Mouse (Mus musculus): ENCODE measurements around the gene Plcb2. TPM values are rescaled to one million over a fixed set of nuclear protein-coding genes. Genes with fewer than 3 reads are reported as not detected.

The Plcb2 gene
- total and polyA plus RNA-seq, 3 experiments = 6.4 to 21.2 TPM; not detected in 1

- peaks cover 0 to 11% of the 10 kb centered on the region in 2 experiments; a peak in 3 of 4 replicates for H3K4me1 ChIP-seq (ENCODE audit: control insufficient read depth in 1 of 2, insufficient read depth in 2 of 2, low read length in 2 of 2)
- peaks cover 3 to 11% of the 10 kb centered on the region in 2 experiments; a peak in 3 of 4 replicates for H3K36me3 ChIP-seq (ENCODE audit: control insufficient read depth in 1 of 2, insufficient read depth in 2 of 2, low read length in 2 of 2)
- peak overlapping the region; percentile 65 to 98 for H3K4me3 ChIP-seq (ENCODE audit: control insufficient read depth in 1 of 2, insufficient read depth in 1 of 2, low read depth in 2 of 2, low read length in 2 of 2)
- no peaks in the 10 kb centered on the region for H3K9me3 ChIP-seq (replicated peaks; ENCODE audit: insufficient read depth, low read length)
- no peaks in the 10 kb centered on the region for H3K27me3 ChIP-seq (ENCODE audit: control insufficient read depth in 1 of 2, insufficient read depth in 2 of 2, low read length in 2 of 2)
- H3K9ac ChIP-seq (ENCODE audit: control insufficient read depth, low read depth, low read length, poor library complexity, severe bottlenecking) = peak overlapping the region; percentile 81
- peak overlapping the region; percentile 33 for H3K27ac ChIP-seq (ENCODE audit: control insufficient read depth, low read depth, low read length)
- DNase-seq (ENCODE audit: low read depth, low spot score) = peak; percentile 76
- peaks cover 25% of the 10 kb centered on the region for H3K79me2 ChIP-seq (ENCODE audit: control insufficient read depth, insufficient read depth, low read length, poor library complexity)
- TF ChIP-seq POLR2A (IDR thresholded peaks at IDR 0.05; ENCODE audit: control insufficient read depth in 1 of 2, insufficient read depth in 1 of 2, low read depth in 1 of 2, low read length in 2 of 2, poor library complexity in 1 of 2) (no peak), SIN3A (IDR thresholded peaks at IDR 0.05; ENCODE audit: low read length) (peak; percentile 64; the same call in 1 of the 2 replicates), MAFK (IDR thresholded peaks at IDR 0.05; ENCODE audit: borderline replicate concordance, low read depth, low read length) (no peak), MXI1 (IDR thresholded peaks at IDR 0.05; ENCODE audit: low read depth, low read length) (peak; percentile 28; the same call in 1 of the 2 replicates), SMC3 (IDR thresholded peaks at IDR 0.05; ENCODE audit: low read depth, low read length) (no peak), CTCF (IDR thresholded peaks at IDR 0.05 in 2 of 3, conservative IDR thresholded peaks at IDR 0.05 in 1 of 3; ENCODE audit: control insufficient read depth in 1 of 3, insufficient read depth in 1 of 3, low read depth in 2 of 3, low read length in 3 of 3, poor library complexity in 1 of 3, severe bottlenecking in 1 of 3) (peak in 1 of 3 experiments; percentile 1; a peak in 1 of 6 replicates), E2F4 (IDR thresholded peaks at IDR 0.05; ENCODE audit: borderline replicate concordance, low read depth, low read length) (no peak), TCF12 (IDR thresholded peaks at IDR 0.05; ENCODE audit: low read depth, low read length) (0 out of 2 replicates have a peak, but pooled peaks have one; percentile 12), HCFC1 (IDR thresholded peaks at IDR 0.05; ENCODE audit: low read depth, low read length) (peak; percentile 19; the same call in 1 of the 2 replicates), NELFE (IDR thresholded peaks at IDR 0.05; ENCODE audit: low read depth, low read length) (no peak), ELF1 (IDR thresholded peaks at IDR 0.05; ENCODE audit: low read depth, low read length) (no peak), UBTF (IDR thresholded peaks at IDR 0.05; ENCODE audit: borderline replicate concordance, insufficient read depth, low read depth, low read length) (0 out of 2 replicates have a peak, but pooled peaks have one; percentile 41), CHD1 (IDR thresholded peaks at IDR 0.05; ENCODE audit: low read depth, low read length) (no peak), TAL1 (IDR thresholded peaks at IDR 0.05; ENCODE audit: low read length) (no peak)
Observed at GRCm38 (mm10) chr2:118745915-118746901, 18.0 kb upstream of the Plcb2 start.

GRCm38 (mm10) chr2:118745232-118745884 is 17.1 kb upstream of the Plcb2 start, which contains the start of gene Inafm2:
Gene Inafm2, plus strand, starts transcription at chr2:118745758.
- peaks cover 2 to 13% of the 10 kb centered on the region in 2 experiments for H3K4me1 ChIP-seq (ENCODE audit: control insufficient read depth in 1 of 2, insufficient read depth in 2 of 2, low read length in 2 of 2)
- peak; percentile 95 for DNase-seq (ENCODE audit: low read depth, low spot score)
- H3K9ac ChIP-seq (ENCODE audit: control insufficient read depth, low read depth, low read length, poor library complexity, severe bottlenecking) = peak within 1 kb of the TSS; percentile 81
- peaks cover 25% of the 10 kb centered on the region for H3K79me2 ChIP-seq (ENCODE audit: control insufficient read depth, insufficient read depth, low read length, poor library complexity)
- H3K9me3 ChIP-seq (replicated peaks; ENCODE audit: insufficient read depth, low read length) = no peaks in the 10 kb centered on the region
- H3K27ac ChIP-seq (ENCODE audit: control insufficient read depth, low read depth, low read length) = peak within 1 kb of the TSS; percentile 33
- peak within 1 kb of the TSS; percentile 65 to 98 for H3K4me3 ChIP-seq (ENCODE audit: control insufficient read depth in 1 of 2, insufficient read depth in 1 of 2, low read depth in 2 of 2, low read length in 2 of 2)
- peaks cover 3 to 13% of the 10 kb centered on the region in 2 experiments; a peak in 3 of 4 replicates for H3K36me3 ChIP-seq (ENCODE audit: control insufficient read depth in 1 of 2, insufficient read depth in 2 of 2, low read length in 2 of 2)
- H3K27me3 ChIP-seq (ENCODE audit: control insufficient read depth in 1 of 2, insufficient read depth in 2 of 2, low read length in 2 of 2) = no peaks in the 10 kb centered on the region
- TF ChIP-seq SIN3A (IDR thresholded peaks at IDR 0.05; ENCODE audit: low read length) (peak; percentile 100), SMC3 (IDR thresholded peaks at IDR 0.05; ENCODE audit: low read depth, low read length) (no peak), NELFE (IDR thresholded peaks at IDR 0.05; ENCODE audit: low read depth, low read length) (peak; percentile 68), TAL1 (IDR thresholded peaks at IDR 0.05; ENCODE audit: low read length) (no peak), CHD2 (IDR thresholded peaks at IDR 0.05; ENCODE audit: low read length) (no peak), ZMIZ1 (IDR thresholded peaks at IDR 0.05; ENCODE audit: low read depth, low read length) (peak; percentile 72), EP300 (IDR thresholded peaks at IDR 0.05; ENCODE audit: low read depth in 1 of 2, low read length in 2 of 2) (0 out of 4 replicates have a peak, but pooled peaks of 1 of the 2 experiments have one; percentile 9), RAD21 (IDR thresholded peaks at IDR 0.05; ENCODE audit: low read depth, low read length) (no peak), ETS1 (IDR thresholded peaks at IDR 0.05; ENCODE audit: low read depth, low read length) (no peak), POLR2A (IDR thresholded peaks at IDR 0.05; ENCODE audit: control insufficient read depth in 1 of 2, insufficient read depth in 1 of 2, low read depth in 1 of 2, low read length in 2 of 2, poor library complexity in 1 of 2) (peak; percentile 54 to 60; a peak in 2 of 4 replicates), JUND (IDR thresholded peaks at IDR 0.05; ENCODE audit: low read depth, low read length) (no peak), ZC3H11A (IDR thresholded peaks at IDR 0.05; ENCODE audit: low read depth, low read length) (peak; percentile 93), ELF1 (IDR thresholded peaks at IDR 0.05; ENCODE audit: low read depth, low read length) (peak; percentile 99), UBTF (IDR thresholded peaks at IDR 0.05; ENCODE audit: borderline replicate concordance, insufficient read depth, low read depth, low read length) (peak; percentile 97; the same call in 1 of the 2 replicates), ZNF384 (IDR thresholded peaks at IDR 0.05; ENCODE audit: low read depth, low read length) (no peak), MAZ (IDR thresholded peaks at IDR 0.05; ENCODE audit: low read depth, low read length) (peak; percentile 95; the same call in 1 of the 2 replicates), CHD1 (IDR thresholded peaks at IDR 0.05; ENCODE audit: low read depth, low read length) (no peak), MAX (IDR thresholded peaks at IDR 0.05; ENCODE audit: low read length) (peak; percentile 59; the same call in 1 of the 2 replicates), USF1 (IDR thresholded peaks at IDR 0.05; ENCODE audit: low read depth, low read length) (no peak), TCF12 (IDR thresholded peaks at IDR 0.05; ENCODE audit: low read depth, low read length) (0 out of 2 replicates have a peak, but pooled peaks have one; percentile 41)

Measured in MEL (cell line).